Mouse (Mus musculus): ENCODE results near the gene Rps6ka2. TPM values are rescaled to one million over a fixed set of nuclear protein-coding genes. Genes with fewer than 3 reads are reported as not detected.
A peak's percentile ranks its signal among the peaks of the same experiment; 100 is the strongest.
"Not testable (repeated sequence)": the region's sequence is repeated elsewhere in the genome, so short reads cannot be mapped to it uniquely, and the experiment has no call there.

Rps6ka2 gene
- 21.1 and 21.9 TPM in 2 replicates for polyA plus RNA-seq (2015; fragmentation: Nextera tagmentation; extraction: Ambion mirVana)

DNA sequence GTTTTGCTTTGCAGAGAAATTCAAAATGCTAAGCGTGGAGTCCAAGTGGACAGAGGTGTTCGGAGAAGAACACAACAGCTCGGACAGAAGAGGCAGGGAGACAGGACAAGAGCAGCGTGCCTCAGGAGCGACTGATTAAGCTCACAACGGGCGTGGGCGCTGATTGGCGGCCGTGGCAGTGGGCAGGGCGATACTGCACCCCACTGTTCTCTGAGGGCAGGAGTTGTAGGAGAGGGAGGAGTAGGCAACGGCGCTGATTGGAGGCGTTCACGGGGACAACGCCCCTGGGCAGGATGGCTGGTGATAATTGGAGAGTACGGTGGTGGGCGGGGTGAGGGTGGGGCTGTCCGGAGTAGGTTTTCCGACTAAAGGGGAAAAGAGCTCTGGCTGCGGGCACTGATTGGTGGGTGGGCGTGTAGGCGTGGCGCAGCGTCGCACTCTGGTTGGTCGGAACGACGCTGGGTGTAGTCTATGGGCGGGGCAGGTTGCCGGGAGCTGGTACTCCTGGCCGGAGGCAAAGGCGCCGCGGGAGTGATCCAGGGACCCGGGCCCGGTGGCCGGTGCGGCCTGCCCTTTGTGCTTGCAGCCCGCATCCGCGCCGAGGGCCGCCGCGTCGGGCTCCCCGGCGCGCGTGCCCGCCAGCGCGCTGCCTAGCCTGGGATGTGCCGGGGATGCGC, at the start of gene Rps6ka2:
Gene Rps6ka2, plus strand, starts transcription at position 489 of the 677 bp plus-strand sequence.
- Histone ChIP-seq H3K27ac (peak within 1 kb of the TSS; percentile 86), H3K36me3 (replicated peaks) (no peaks in the 10 kb centered on the region), H3K9ac (peak within 1 kb of the TSS; percentile 66), H3K9me3 (no peaks in the 10 kb centered on the region), H3K27me3 (replicated peaks) (no peaks in the 10 kb centered on the region), H3K4me2 (peak within 1 kb of the TSS; percentile 77), H3K4me3 (peak within 1 kb of the TSS; percentile 87), H3K4me1 (peaks cover 26% of the 10 kb centered on the region)
- WGBS = under 1% methylated on average over 50 of the region's 56 CpGs
- ATAC-seq (replicated peaks) = peak; percentile 99

GRCm38 (mm10) chr17:7120835-7121234, 49.1 kb upstream of the Rps6ka2 start:
- H3K27me3 ChIP-seq (replicated peaks); H3K4me2 ChIP-seq; H3K27ac ChIP-seq; H3K4me3 ChIP-seq; H3K4me1 ChIP-seq; ATAC-seq (replicated peaks); H3K36me3 ChIP-seq (replicated peaks); H3K9ac ChIP-seq; H3K9me3 ChIP-seq: not testable (repeated sequence)
- 94% methylated on average over 3 of the region's 3 CpGs for WGBS

DNA sequence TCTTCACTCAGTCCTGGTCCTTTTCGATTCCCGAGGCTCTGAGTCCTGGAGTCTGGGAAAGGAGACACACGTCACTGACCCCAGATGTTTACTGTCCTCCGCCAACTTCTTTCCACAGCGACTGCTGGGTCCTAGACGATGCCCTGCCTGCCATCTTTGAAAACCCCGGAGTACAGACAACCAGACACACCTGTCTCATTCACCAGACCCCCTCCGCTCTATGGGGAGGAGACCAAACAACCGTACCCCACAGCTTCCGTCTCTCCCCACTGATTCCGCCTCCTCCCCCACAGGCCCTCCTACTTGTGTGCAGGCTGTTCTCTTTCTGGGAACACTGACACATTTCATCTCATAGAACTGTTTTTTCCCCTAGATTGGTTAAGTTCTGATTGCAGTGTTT, 47.4 kb upstream of the Rps6ka2 start:
- not testable (repeated sequence) for H3K9me3 ChIP-seq; H3K27me3 ChIP-seq (replicated peaks); H3K4me1 ChIP-seq; H3K36me3 ChIP-seq (replicated peaks); H3K27ac ChIP-seq; H3K4me3 ChIP-seq; H3K4me2 ChIP-seq; H3K9ac ChIP-seq; ATAC-seq (replicated peaks)
- WGBS = 85% methylated on average over 11 of the region's 11 CpGs

DNA sequence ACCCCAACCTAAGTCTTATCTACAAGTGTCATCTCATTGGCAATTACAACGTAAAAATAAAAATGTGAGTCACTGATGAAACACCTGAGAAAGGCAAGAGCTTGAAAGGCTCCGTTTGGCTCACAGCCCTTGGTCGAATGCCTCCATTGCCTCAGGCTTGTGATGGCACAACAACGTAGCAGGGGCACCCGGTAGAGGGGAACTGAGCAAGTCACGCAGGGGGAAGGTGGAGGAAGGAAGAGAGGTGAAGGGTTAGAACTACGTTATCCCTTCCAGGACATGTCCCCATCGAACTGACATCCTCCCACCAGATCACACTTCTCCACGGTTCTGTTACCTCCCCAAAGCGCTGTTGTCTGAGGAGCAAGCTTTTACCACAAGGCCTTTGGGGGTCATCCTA, 43.4 kb upstream of the Rps6ka2 start:
- not testable (repeated sequence) for H3K4me3 ChIP-seq; H3K27me3 ChIP-seq (replicated peaks); H3K9ac ChIP-seq; H3K4me1 ChIP-seq; ATAC-seq (replicated peaks); H3K4me2 ChIP-seq; H3K27ac ChIP-seq; H3K36me3 ChIP-seq (replicated peaks); H3K9me3 ChIP-seq
- 84% methylated on average over 8 of the region's 10 CpGs for WGBS

- not testable (repeated sequence) for H3K27ac ChIP-seq; ATAC-seq (replicated peaks)
Measured at GRCm38 (mm10) chr17:7134002-7134401, 35.9 kb upstream of the Rps6ka2 start.

DNA sequence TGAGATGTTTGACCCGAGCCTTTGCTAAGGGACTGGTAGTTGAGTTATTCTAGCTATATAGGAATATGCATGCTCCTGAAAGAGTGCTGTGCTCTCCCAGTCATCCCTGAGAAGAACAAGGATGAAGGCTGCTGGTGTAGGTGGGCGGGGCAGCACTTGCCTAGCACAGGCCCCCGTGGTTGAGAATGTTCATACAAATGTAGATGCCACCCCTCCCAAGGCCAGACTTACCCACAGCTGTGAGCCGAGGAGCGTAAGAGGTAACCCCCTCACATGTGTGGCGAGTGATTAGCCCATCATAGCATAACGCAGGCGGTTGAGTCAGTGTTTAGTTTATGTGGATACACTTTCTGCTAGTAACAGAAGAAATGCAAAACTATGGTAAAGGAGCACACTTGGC, 34.6 kb upstream of the Rps6ka2 start:
- H3K4me1 ChIP-seq; H3K27me3 ChIP-seq (replicated peaks); H3K9me3 ChIP-seq; ATAC-seq (replicated peaks); H3K36me3 ChIP-seq (replicated peaks); H3K4me3 ChIP-seq; H3K4me2 ChIP-seq; H3K9ac ChIP-seq; H3K27ac ChIP-seq: not testable (repeated sequence)
- 88% methylated on average over 7 of the region's 8 CpGs for WGBS

More at GRCm38 (mm10) chr17:7134002-7134401, 35.9 kb upstream of the Rps6ka2 start:
- H3K4me1 ChIP-seq; H3K36me3 ChIP-seq (replicated peaks); H3K9ac ChIP-seq; H3K27me3 ChIP-seq (replicated peaks); H3K4me3 ChIP-seq; H3K4me2 ChIP-seq; H3K9me3 ChIP-seq: not testable (repeated sequence)
- no CpG with 5 or more reads among the region's 7 CpGs for WGBS

DNA sequence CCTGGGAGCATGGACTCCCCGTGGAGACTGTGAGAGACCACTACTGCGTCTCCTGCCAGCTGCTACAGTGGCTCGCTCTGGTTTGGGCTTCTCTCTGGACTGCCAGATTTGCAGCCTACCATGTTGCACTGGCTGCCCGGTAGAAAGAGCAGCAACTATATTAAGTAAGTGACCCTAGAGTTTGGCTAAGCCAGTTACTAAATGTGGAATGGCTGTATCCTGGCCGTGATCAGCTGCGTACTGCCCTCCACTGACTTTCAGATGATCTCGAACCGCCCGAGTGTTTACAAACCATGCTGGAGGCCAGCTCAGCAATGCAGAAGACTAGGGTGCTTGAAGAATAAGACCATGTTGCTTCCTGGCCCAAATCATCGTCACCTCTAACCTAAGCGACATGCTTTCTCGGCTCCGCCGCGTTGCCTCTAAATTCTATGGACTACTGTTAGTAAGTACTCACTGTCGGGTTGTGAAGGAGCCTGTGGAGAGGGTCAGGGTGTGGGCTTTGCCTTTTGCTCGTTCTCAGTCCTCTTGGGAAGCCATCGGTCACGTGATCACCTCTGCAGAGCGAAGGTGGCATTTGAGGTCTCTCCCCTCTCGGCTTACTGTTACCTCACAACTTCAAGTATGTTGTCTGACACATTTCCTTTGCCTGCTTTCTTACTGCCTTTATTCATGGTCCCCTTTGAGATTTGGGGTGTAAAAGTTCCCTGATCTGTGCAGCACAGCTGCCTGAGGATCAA, 31.6 kb upstream of the Rps6ka2 start:
- Histone ChIP-seq H3K36me3 (replicated peaks) (no peaks in the 10 kb centered on the region), H3K27me3 (replicated peaks) (no peaks in the 10 kb centered on the region), H3K9me3 (no peaks in the 10 kb centered on the region), H3K4me2 (no peak overlapping the region), H3K4me1 (no peaks in the 10 kb centered on the region), H3K27ac (no peak overlapping the region), H3K4me3 (no peak overlapping the region), H3K9ac (no peak overlapping the region)
- no peak for ATAC-seq (replicated peaks)
- 86% methylated on average over 21 of the region's 21 CpGs for WGBS

DNA sequence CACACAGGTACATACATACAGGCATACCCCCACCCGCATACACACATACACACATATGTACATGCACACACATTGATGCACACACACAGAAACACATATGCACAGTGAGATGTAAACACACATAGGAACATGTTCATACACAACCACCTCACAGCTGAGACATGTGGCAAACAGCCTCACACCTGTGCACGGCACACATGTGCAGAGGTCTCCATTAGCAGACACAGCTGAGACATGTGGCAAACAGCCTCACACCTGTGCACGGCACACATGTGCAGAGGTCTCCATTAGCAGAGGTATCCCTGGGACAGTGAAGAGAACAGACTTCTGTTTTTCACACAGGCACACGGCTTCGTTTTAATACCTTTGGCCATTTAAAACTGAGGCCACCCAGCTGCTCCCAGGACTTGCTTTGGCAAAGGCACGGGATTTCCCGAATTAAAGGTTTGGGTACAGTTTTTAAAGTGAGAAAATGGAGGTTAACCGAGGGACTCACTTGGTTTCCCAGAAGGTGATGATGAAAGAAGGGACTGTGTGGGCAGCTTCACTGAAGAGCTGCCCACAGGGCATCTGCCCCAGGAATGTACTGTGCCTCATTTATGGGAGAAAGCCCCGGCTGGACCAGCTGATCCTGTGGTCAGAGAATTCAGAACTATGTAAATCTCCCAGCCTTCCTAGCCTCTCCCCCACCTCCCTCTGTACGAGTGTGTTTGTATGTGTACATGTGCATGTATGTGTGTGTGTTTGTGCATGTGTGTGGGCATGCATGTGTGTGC, 29.3 kb upstream of the Rps6ka2 start:
- Histone ChIP-seq H3K4me3 (no peak overlapping the region), H3K36me3 (replicated peaks) (no peaks in the 10 kb centered on the region), H3K4me1 (peaks cover 11% of the 10 kb centered on the region), H3K27ac (no peak overlapping the region), H3K4me2 (no peak overlapping the region), H3K9ac (no peak overlapping the region), H3K9me3 (no peaks in the 10 kb centered on the region), H3K27me3 (replicated peaks) (no peaks in the 10 kb centered on the region)
- ATAC-seq (replicated peaks) = no peak
- WGBS = 86% methylated on average over 10 of the region's 10 CpGs

DNA sequence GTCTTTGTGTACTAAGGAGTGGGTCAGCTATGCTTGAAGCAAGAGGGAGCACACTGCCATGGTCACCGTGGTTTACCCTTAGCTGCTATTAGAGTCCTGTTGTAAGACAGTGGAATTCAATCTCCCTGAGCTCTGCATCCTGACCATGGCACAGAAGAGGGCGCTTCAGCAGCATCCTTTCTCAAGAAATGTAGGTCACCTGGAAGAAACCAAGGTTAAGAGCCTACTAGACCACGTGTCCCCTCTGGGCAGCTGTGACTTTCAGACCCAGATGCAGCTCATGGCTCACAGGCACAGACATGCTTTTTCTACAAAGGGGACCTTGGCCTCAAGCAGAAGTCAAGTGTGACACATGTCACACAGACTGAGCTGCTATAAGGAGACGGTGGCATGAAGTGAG, 27.5 kb upstream of the Rps6ka2 start:
- Histone ChIP-seq H3K9ac (no peak overlapping the region), H3K4me1 (peaks cover 11% of the 10 kb centered on the region), H3K36me3 (replicated peaks) (no peaks in the 10 kb centered on the region), H3K27me3 (replicated peaks) (no peaks in the 10 kb centered on the region), H3K4me2 (no peak overlapping the region), H3K9me3 (no peaks in the 10 kb centered on the region), H3K4me3 (no peak overlapping the region), H3K27ac (no peak overlapping the region)
- WGBS = 61% methylated on average over 4 of the region's 4 CpGs
- ATAC-seq (replicated peaks) = no peak

DNA sequence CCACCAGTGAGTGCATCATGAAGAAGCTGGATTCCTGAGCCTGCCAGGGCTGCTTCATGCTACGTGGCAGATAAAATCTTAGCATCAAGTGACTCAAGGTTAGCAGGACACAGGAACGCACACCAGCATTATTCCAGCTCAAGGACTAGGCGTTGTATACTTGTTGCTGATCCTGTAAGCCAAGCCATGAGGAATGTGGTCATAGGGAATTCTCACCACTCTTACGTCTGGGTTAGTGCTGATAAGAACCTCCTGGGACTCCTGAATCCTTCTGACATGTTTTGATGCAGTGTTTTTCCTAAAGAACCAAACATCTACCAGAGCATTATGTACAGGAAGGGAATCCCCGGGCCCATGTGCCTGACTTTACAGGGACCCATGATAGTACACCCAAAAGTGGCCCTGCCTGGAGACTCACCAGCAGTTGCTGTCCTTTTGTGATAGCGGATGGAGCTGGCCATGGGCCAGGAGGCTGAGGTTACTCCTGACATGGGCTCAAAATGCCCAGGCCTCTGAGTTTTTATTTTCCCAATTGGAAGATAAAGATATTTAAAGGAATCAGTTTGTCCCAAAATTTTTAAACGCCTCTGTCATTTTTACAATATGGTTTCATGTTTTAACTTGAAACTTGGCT, 25.9 kb upstream of the Rps6ka2 start:
- Histone ChIP-seq H3K9ac (no peak overlapping the region), H3K4me1 (peaks cover 19% of the 10 kb centered on the region), H3K4me3 (no peak overlapping the region), H3K27ac (no peak overlapping the region), H3K27me3 (replicated peaks) (no peaks in the 10 kb centered on the region), H3K9me3 (no peaks in the 10 kb centered on the region), H3K36me3 (replicated peaks) (no peaks in the 10 kb centered on the region), H3K4me2 (no peak overlapping the region)
- no peak for ATAC-seq (replicated peaks)
- 79% methylated on average over 7 of the region's 7 CpGs for WGBS

DNA sequence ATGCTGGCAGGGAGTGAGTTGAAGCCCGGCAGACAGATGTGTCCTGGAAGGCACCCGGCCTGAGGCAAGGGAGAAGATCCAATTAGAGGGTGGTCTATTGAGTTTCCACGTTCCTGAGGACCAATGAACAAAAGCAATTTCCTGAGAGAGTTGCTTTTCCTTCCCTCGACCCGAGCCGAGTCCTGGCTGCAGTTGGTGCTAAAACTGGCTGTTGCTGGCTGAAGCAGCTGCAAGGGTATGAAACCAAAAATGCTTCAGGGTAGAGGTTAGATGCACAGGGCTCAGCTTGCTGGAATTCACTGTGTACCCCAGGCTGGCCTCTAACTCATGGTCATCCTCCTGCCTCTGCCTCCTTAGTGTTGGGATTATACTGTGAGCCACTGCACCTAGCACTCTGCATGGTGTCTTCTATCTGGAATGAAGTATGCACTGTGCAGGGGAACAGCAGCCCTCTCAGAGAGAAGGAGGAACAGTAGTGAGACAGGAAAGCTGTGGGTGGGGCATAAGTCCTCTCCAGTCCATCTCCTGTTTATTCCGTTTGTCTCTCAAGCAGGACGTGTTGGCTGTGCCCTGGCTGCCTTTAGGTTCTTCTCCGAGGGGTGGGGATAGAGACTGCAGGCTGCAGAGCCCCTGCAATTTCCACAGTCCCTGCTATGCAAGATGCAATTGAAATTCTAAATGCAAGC, 24.4 kb upstream of the Rps6ka2 start:
- ATAC-seq (replicated peaks) = no peak
- no peak overlapping the region for H3K9ac ChIP-seq
- H3K27me3 ChIP-seq (replicated peaks) = no peaks in the 10 kb centered on the region
- whole genome bisulfite sequencing = 45% methylated on average over 9 of the region's 9 CpGs
- H3K4me2 ChIP-seq = no peak overlapping the region
- peaks cover 19% of the 10 kb centered on the region for H3K4me1 ChIP-seq
- H3K27ac ChIP-seq = no peak overlapping the region
- H3K4me3 ChIP-seq = no peak overlapping the region
- H3K36me3 ChIP-seq (replicated peaks) = no peaks in the 10 kb centered on the region
- no peaks in the 10 kb centered on the region for H3K9me3 ChIP-seq

DNA sequence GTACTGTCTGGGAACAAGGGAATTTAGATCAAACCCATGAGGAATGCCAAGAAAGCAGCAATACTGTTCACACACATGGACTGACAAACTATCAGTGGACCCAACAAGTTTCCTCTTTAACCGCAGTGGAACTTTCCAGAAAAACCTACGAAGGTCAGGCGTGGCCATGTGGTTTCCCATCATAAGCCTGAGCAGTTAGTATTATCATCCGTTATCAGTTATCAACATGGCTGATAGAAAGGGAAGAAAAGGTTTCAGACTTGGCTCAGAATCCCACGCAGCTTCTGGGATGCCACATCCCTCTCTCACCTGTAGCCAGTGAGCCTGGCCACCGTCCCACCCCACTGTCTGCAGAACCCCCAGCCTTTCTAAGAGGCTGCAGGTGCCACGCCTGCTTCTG, 23.4 kb upstream of the Rps6ka2 start:
- Histone ChIP-seq H3K27ac (no peak overlapping the region), H3K9ac (no peak overlapping the region), H3K4me1 (peaks cover 19% of the 10 kb centered on the region), H3K4me3 (no peak overlapping the region), H3K36me3 (replicated peaks) (no peaks in the 10 kb centered on the region), H3K27me3 (replicated peaks) (no peaks in the 10 kb centered on the region), H3K4me2 (no peak overlapping the region), H3K9me3 (no peaks in the 10 kb centered on the region)
- no peak for ATAC-seq (replicated peaks)
- WGBS = 89% methylated on average over 7 of the region's 7 CpGs
